Mouse (Mus musculus) hindbrain, embryonic 12.5 days (tissue): ENCODE measurements at regions not wholly inside any gene's neighbourhood (a gene's known extent, or its start where the extent isn't known, plus 50 kb on each side); places are given as distances from the start of the nearest gene placed in this dataset.

Experiments
- ATAC-seq: fragments of 200-750 bp; cut with Nextera tagmentation; 2 replicates; pipeline ENCODE4 v1.8.0; 2017; ENCODE audit warnings: moderate TSS enrichment; ENCODE audit not compliant: low FRiP score
- H3K27ac ChIP-seq: fragments of 300-500 bp; sonication (generic); 2 replicates; pipeline ENCODE4 v1.5.1; 2016; ENCODE audit warnings: mild to moderate bottlenecking
- H3K27me3 ChIP-seq: fragments of 300-500 bp; sonication (generic); 2 replicates; pipeline ENCODE4 v1.6.1; 2016; ENCODE audit warnings: mild to moderate bottlenecking
- H3K36me3 ChIP-seq: fragments of 300-500 bp; sonication (generic); 2 replicates; pipeline ENCODE4 v1.6.1; 2016; ENCODE audit warnings: mild to moderate bottlenecking
- H3K4me1 ChIP-seq: fragments of 300-500 bp; sonication (generic); 2 replicates; pipeline ENCODE4 v1.6.1; 2016
- H3K4me2 ChIP-seq: fragments of 300-500 bp; sonication (generic); replicated peaks from 2 replicates; pipeline ENCODE4 v1.6.1; 2016; ENCODE audit warnings: mild to moderate bottlenecking
- H3K4me3 ChIP-seq: fragments of 300-500 bp; sonication (generic); 2 replicates; pipeline ENCODE4 v1.5.1; 2016; ENCODE audit warnings: mild to moderate bottlenecking
- H3K9ac ChIP-seq: fragments of 300-500 bp; sonication (generic); 2 replicates; pipeline ENCODE4 v1.6.1; 2016; ENCODE audit warnings: mild to moderate bottlenecking, moderate library complexity
- H3K9me3 ChIP-seq: fragments of 300-500 bp; sonication (generic); replicated peaks from 2 replicates; pipeline ENCODE4 v1.6.1; 2016; ENCODE audit warnings: mild to moderate bottlenecking
- whole genome bisulfite sequencing: fragments of 180-500 bp; shearing (Covaris S2); methylation state at CpG from one replicate; pipeline ENCODE4 v1.1.7; 2016; 5-methylcytosine and 5-hydroxymethylcytosine counted together

DNA sequence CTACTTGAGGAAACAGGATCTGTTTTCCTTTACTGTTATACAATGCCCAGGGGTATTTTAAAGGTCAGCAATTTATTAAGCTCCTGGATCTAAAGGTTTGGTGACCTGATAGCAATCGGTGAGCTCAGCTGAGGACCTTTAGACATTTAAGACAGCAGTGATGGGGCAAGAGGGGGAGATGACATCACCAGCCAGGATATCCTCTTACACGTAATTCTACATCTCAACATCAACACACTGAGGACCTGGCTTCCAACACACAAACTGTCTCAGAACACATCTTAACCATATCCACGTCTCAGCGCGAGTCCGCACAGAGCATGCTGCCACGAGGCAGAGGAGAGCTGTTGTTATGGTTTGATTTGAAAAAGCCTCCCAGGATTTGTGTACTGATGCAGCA, 69.2 kb downstream of the Nhlrc3 start:
- Histone ChIP-seq H3K9ac (no peak overlapping the region), H3K4me3 (no peak overlapping the region), H3K9me3 (peaks cover 6% of the 10 kb centered on the region; the same call in 1 of the 2 replicates), H3K4me2 (no peak overlapping the region), H3K36me3 (no peaks in the 10 kb centered on the region), H3K4me1 (no peaks in the 10 kb centered on the region), H3K27ac (no peak overlapping the region), H3K27me3 (no peaks in the 10 kb centered on the region)
- no peak for ATAC-seq
- 76% methylated on average over 7 of the region's 7 CpGs for WGBS

DNA sequence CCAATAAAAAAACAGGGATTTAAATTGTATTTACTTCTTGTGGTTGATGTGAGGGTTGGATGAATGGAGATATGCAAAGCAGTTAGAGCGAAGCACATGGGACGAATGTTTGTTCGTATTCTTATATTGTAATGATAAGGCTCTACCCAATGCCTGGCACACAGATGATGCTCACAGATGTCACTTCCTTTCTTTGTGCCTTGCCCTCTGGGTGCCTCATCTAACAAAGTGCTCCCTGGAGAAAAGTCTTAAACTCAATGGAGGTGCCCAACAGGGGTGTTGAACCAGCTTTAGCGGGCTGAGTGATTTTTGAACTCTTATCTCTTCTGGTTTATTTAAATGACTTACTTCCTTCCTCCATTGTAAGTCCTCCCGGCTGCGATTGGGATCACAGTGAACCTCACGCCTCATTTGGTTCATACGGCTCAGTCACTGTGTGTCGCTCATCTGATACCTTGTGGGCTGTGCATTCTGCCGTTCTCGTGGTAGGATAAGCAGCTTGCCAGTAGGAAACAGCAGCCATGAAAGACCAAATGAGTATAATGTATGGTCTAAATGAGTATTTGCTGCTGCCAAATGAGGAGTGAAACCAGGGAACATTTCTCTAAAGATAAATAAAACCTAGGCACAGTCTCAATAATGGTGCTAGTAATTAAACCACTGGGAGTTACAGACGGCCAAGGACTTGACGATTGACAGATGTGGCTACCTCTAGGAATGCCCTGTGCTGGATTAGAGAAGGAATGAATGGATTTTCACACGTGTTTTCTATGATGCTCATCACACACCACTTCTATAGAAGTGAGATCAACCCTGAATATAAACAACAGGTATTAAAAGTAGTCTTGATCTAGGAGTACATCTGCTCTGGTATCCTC, 81.2 kb downstream of the Nhlrc3 start:
- Histone ChIP-seq H3K36me3 (no peaks in the 10 kb centered on the region), H3K27me3 (no peaks in the 10 kb centered on the region), H3K27ac (no peak overlapping the region), H3K9ac (no peak overlapping the region), H3K4me3 (no peak overlapping the region), H3K4me2 (no peak overlapping the region), H3K9me3 (no peaks in the 10 kb centered on the region), H3K4me1 (no peaks in the 10 kb centered on the region; the same call in 1 of the 2 replicates)
- 64% methylated on average over 14 of the region's 14 CpGs for WGBS
- ATAC-seq: no peak

DNA sequence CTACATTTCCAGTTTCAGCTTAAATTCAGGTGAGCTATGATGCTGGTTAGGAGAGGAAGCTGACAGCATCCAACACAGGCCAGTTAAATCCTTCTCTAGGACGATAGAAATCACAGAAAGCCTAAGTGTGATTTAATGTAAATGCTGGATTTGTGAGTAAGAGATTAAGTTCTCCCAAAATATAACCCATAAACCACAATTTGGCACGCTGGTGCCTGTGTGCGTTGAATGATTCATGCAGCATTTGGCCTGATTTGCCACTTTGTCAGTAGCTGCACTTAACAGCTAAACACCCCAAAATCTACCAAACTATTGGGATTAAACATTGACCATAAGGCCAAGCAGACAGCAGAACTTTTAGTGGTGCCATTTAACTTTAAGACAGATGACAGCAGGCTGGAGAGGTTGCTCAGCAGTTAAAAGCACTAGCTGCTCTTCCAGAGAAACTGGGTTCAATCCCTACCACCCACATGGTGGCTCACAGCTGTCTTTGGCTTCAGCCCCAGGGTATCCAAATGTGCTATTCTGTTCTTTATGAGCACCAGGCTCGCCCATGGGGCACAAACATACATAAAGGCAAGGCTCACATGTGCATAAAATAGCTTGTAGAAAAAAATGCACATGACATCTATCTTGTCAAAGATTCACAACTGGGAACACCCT, 83.5 kb downstream of the Nhlrc3 start:
- Histone ChIP-seq H3K27me3 (no peaks in the 10 kb centered on the region), H3K4me3 (no peak overlapping the region), H3K4me1 (no peaks in the 10 kb centered on the region; the same call in 1 of the 2 replicates), H3K4me2 (no peak overlapping the region), H3K9ac (no peak overlapping the region), H3K36me3 (no peaks in the 10 kb centered on the region), H3K27ac (no peak overlapping the region), H3K9me3 (no peaks in the 10 kb centered on the region)
- ATAC-seq: no peak
- 77% methylated on average over 4 of the region's 4 CpGs for WGBS

DNA sequence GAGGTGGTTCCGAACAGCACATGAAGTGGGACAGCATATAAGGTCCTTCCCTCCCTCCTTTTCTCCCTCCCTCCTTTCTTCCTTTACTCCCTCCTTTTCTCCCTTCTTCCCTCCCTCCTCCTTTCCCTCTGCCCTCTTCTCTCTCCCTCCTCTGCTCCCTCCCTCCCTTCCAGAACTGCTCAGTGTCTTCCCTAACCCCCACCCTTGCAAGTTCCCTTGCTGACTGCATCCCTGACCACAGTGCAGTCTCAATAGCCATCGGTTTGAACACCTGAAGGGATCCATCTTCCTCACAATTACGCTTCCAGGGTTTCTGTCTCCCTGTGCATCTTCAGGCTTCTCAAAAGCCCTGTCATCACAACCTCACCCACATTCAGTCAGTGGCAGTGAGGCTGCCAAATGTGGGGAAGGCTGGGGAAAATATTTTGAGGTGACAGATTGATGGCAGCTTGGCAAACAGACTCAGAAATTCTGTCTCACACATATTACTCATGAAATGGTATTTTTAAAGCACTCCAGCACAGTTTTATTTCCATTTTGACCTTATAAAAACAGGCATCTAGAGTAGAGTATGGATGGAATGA, 86.2 kb downstream of the Nhlrc3 start:
- Histone ChIP-seq H3K27me3 (no peaks in the 10 kb centered on the region), H3K9me3 (no peaks in the 10 kb centered on the region), H3K4me2 (no peak overlapping the region), H3K9ac (no peak overlapping the region), H3K27ac (no peak overlapping the region), H3K4me3 (no peak overlapping the region), H3K4me1 (peaks cover 7% of the 10 kb centered on the region), H3K36me3 (no peaks in the 10 kb centered on the region)
- no peak for ATAC-seq
- WGBS: 81% methylated on average over 2 of the region's 3 CpGs

DNA sequence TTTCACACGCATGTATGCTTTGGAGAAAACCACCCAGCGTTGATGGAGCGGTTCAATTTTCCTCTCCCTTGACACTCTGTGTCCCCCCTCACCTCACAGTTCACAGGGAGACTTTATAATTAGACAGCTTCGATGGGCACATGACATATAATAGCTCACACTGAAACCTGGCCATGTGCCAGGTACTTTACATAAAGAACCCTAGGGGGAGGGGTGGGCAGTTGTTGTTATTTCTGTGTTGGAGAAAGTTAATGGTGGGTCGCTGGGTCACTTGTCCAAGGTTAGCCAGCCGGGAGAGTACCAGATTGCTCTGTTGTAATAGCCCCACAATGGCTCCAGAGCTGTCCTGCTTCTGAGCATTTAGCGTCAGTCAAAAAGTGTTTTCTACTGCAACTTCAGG, 90.2 kb downstream of the Nhlrc3 start:
- WGBS: 38% methylated on average over 7 of the region's 7 CpGs
- ATAC-seq: no peak
- Histone ChIP-seq H3K9me3 (peaks cover 10% of the 10 kb centered on the region; the same call in 1 of the 2 replicates), H3K4me2 (no peak overlapping the region), H3K27ac (no peak overlapping the region), H3K36me3 (no peaks in the 10 kb centered on the region), H3K4me1 (peaks cover 7% of the 10 kb centered on the region), H3K4me3 (no peak overlapping the region), H3K27me3 (no peaks in the 10 kb centered on the region), H3K9ac (no peak overlapping the region)

DNA sequence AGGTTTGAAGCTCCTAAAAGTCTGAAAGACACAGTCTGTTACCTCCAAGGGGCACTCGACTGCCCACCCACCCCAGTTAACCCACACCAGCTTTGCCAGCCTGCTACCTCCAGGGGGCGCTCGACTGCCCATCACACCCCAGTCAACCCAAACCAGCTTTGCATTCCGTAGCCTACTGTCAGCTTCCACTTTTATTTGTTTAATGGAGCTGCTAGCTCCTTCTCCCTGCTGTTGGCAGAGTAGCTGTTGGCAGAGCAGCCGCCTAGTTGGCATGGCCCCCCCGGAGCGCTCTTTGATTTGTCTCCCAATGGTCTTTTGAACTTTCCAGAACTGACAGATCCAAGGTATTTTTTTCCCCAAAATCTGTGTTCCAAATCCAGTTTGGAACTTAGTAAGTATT, 91.2 kb downstream of the Nhlrc3 start:
- no peak overlapping the region for H3K4me3 ChIP-seq
- H3K9ac ChIP-seq: no peak overlapping the region
- H3K9me3 ChIP-seq: peaks cover 10% of the 10 kb centered on the region; the same call in 1 of the 2 replicates
- no peaks in the 10 kb centered on the region for H3K27me3 ChIP-seq
- 71% methylated on average over 7 of the region's 7 CpGs for WGBS
- H3K4me1 ChIP-seq: peaks cover 7% of the 10 kb centered on the region
- no peak overlapping the region for H3K27ac ChIP-seq
- H3K36me3 ChIP-seq: no peaks in the 10 kb centered on the region
- no peak for ATAC-seq
- H3K4me2 ChIP-seq: no peak overlapping the region

DNA sequence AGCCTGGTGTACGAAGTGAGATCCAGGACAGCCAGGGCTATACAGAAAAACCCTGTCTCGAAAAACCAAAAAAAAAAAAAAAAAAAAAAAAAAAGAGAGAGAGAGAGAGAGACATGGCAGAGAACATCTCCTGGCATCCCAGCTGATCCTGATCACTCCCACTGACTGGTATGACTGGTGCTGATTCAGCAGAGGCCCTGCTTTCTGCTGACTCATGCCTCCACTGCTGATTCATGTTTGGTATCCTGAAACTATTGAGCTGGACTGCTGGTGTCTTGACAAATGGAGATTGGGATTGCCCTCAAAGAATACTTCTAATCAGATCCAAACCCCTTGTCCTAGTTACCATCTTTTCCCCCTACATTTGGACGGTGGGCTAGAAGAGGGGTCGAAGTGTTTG, 101.9 kb downstream of the Nhlrc3 start:
- H3K4me3 ChIP-seq: no peak overlapping the region
- H3K4me2 ChIP-seq: no peak overlapping the region
- no peaks in the 10 kb centered on the region for H3K9me3 ChIP-seq
- H3K36me3 ChIP-seq: no peaks in the 10 kb centered on the region
- H3K27me3 ChIP-seq: no peaks in the 10 kb centered on the region
- ATAC-seq: no peak
- 90% methylated on average over 4 of the region's 4 CpGs for WGBS
- no peaks in the 10 kb centered on the region for H3K4me1 ChIP-seq
- no peak overlapping the region for H3K9ac ChIP-seq
- no peak overlapping the region for H3K27ac ChIP-seq

DNA sequence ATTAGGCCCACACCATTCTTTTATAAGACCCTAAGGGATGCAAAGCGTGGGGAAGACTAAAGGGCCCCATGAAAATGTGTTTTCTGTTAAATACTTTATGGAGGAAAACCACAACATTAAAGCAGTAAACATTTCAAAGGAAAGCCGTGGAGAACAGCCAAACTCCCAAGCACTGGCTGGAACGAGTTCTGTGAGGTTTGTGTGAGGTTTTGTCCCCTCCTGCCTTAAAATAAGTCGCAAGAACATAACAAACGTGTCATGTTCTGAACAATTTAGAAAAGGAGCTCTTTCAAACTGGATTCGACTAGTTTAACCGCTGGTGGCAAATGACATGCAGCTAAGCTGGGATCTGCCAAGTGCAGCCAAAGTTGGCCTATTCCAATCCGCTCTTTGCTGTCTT, 109.4 kb downstream of the Nhlrc3 start:
- Histone ChIP-seq H3K27me3 (no peaks in the 10 kb centered on the region), H3K9ac (no peak overlapping the region), H3K27ac (no peak overlapping the region), H3K4me1 (no peaks in the 10 kb centered on the region), H3K4me3 (no peak overlapping the region), H3K4me2 (no peak overlapping the region), H3K36me3 (no peaks in the 10 kb centered on the region), H3K9me3 (0 out of 2 replicates have a peak, but pooled peaks cover 4% of the 10 kb centered on the region)
- WGBS: 74% methylated on average over 8 of the region's 8 CpGs
- no peak for ATAC-seq

DNA sequence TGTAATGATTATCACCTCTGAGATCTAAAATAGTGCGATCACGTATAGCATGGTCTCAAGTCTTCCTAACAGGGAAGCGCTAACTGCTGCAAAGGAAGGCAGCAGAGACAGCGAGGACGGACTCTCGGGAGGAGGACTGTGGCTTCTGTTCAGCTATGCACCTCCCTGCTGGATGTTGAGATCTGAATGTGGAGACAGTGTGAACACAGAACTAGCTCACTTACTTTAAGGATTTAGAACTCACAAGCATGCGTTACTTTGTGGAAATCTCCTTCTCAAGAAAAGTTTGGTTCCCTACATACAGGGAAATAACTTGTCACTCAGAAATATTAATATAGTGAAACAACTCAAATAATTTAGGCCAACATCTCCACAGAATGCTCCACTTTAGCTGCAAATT, 109.8 kb downstream of the Nhlrc3 start:
- H3K4me1 ChIP-seq: no peaks in the 10 kb centered on the region
- H3K4me2 ChIP-seq: no peak overlapping the region
- no peak overlapping the region for H3K9ac ChIP-seq
- no peaks in the 10 kb centered on the region for H3K27me3 ChIP-seq
- H3K27ac ChIP-seq: no peak overlapping the region
- 78% methylated on average over 7 of the region's 7 CpGs for whole genome bisulfite sequencing
- no peak overlapping the region for H3K4me3 ChIP-seq
- 0 out of 2 replicates have a peak, but pooled peaks cover 4% of the 10 kb centered on the region for H3K9me3 ChIP-seq
- ATAC-seq: no peak
- no peaks in the 10 kb centered on the region for H3K36me3 ChIP-seq

DNA sequence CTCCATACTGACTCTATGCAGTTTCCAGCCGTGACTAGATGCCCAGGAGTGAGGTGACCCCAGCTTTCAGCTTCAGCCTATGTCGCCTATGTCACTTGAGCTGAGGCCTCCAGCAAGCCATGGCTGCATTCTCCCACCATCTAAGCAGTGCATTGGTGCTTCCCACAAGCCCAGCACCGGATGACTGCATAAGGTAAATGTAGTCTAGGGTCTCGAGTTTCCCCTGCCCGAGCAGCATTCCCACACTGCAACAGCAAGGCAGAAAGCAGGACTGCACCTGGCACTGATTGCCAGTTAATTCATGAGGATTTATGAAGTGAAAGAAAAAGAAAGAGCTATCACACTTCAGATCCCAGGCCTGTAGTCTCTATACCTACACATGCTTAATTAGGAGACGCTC, 119.5 kb downstream of the Nhlrc3 start:
- peaks cover 11% of the 10 kb centered on the region for H3K4me1 ChIP-seq
- no peak overlapping the region for H3K4me2 ChIP-seq
- H3K27ac ChIP-seq: no peak overlapping the region
- H3K9me3 ChIP-seq: no peaks in the 10 kb centered on the region
- H3K9ac ChIP-seq: no peak overlapping the region
- no peak overlapping the region for H3K4me3 ChIP-seq
- H3K27me3 ChIP-seq: no peaks in the 10 kb centered on the region
- WGBS: 80% methylated on average over 6 of the region's 6 CpGs
- no peaks in the 10 kb centered on the region for H3K36me3 ChIP-seq
- no peak for ATAC-seq

DNA sequence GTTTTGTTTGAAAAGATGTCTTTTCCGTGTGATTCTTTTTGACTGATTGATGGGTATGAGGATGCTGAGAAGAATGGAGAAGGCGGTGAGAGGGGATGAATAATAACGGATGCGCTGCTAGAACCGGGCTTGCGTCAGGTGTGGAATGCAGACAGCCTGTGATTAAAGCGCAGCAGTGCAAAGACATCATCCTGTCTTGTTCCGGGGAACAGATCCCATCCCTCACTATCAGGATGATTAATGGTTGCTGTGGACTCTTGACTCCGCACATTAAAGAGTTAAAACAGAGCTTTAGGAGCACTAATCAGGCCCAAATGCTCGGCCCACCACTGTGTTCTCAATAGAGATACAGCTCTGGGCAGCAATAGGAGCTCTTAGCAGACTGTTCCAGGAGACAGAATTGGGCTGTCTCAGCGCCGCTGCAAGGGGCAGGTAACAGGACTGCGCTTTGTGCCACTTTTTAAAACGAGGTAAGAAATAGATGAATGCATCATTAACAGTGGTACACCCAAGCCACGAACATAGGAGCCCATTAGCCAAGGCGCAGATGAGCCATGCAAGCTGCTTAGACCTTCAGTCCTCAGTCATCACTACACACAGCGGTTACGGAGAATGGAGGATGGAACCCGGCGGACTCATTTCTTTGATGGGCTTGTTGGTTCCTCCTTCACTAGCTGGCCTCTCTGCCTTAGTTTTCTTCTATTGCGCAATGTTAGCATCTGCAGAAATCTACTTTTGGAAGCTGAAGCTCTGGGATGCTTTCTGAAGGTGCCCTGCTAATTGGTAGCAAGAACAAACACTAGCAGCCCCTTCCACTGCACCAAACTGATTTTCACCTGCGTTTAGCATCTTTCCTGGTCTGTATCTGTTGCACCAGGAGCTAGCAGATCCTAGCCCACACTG, 121.6 kb downstream of the Nhlrc3 start:
- H3K27ac ChIP-seq: 0 out of 2 replicates have a peak overlapping the region, but pooled peaks have one; percentile 23
- no peak overlapping the region for H3K4me3 ChIP-seq
- H3K27me3 ChIP-seq: no peaks in the 10 kb centered on the region
- no peak overlapping the region for H3K4me2 ChIP-seq
- H3K36me3 ChIP-seq: no peaks in the 10 kb centered on the region
- H3K9me3 ChIP-seq: no peaks in the 10 kb centered on the region
- peak; percentile 60 for ATAC-seq
- H3K9ac ChIP-seq: no peak overlapping the region
- H3K4me1 ChIP-seq: peaks cover 13% of the 10 kb centered on the region
- WGBS: 61% methylated on average over 22 of the region's 22 CpGs

DNA sequence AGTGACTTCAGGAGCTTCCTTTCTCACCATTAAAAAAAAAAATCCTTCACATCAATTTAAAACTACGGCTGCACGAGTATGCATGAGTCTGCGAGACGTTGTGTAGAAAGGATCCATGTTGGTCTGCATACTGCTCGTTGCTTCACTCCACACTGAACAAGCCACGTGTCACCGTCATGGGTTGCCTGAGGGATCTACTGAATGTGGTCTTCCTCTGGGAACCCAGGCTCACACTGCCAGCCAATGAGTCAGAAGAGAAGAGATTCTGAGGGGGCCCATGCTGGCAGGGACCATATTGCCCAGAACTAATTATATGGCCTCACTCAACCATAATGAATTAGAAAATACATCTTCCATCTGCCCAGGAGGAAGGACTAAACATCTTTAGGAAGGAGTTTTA, 124.6 kb downstream of the Nhlrc3 start:
- Histone ChIP-seq H3K4me2 (no peak overlapping the region), H3K27ac (no peak overlapping the region), H3K27me3 (no peaks in the 10 kb centered on the region), H3K36me3 (no peaks in the 10 kb centered on the region), H3K4me1 (peaks cover 13% of the 10 kb centered on the region), H3K9me3 (no peaks in the 10 kb centered on the region), H3K4me3 (no peak overlapping the region), H3K9ac (no peak overlapping the region)
- 81% methylated on average over 7 of the region's 7 CpGs for WGBS
- 0 out of 2 replicates have a peak, but pooled peaks have one; percentile 20 for ATAC-seq
